ENCODE assay signal across 8 mouse cellular contexts in genomic region chr4:149099369-149100017, GRCm38 (mm10). TPM values are rescaled to one million over a fixed set of nuclear protein-coding genes. Genes with fewer than 3 reads are reported as not detected.
DNase-seq lines count a peak whose midpoint lies in the region; ATAC-seq and TF ChIP-seq lines count a peak whose summit lies in the region.

Pex14 (minus strand) TSS chr4:149099876.

- no peaks in the 10 kb centered on the region for H3K27me3 ChIP-seq in forebrain, embryonic 10.5 days (ENCODE audit: poor library complexity, severe bottlenecking)
- no peaks in the 10 kb centered on the region for H3K27me3 ChIP-seq in heart, embryonic 15.5 days
- H3K27me3 ChIP-seq in liver, embryonic 14.5 days (ENCODE audit: control insufficient read depth, insufficient read depth, low read length), result no peaks in the 10 kb centered on the region
- H3K27me3 ChIP-seq in neural tube, embryonic 11.5 days (ENCODE audit: control insufficient read depth, insufficient read depth, low read length), result no peaks in the 10 kb centered on the region
- no peaks in the 10 kb centered on the region for H3K27me3 ChIP-seq in stomach, postnatal 0 days (ENCODE audit: control insufficient read depth, insufficient read depth, low read length)

- peak; percentile 78 for ATAC-seq in CD4-positive, CD25-positive, alpha-beta regulatory T cell, adult 4 months
- peak; percentile 77 for ATAC-seq in heart, embryonic 15.5 days (replicated peaks; ENCODE audit: insufficient number of reproducible peaks, insufficient read depth, low FRiP score, low read depth)
- peak; percentile 79 for ATAC-seq in liver, embryonic 14.5 days (ENCODE audit: insufficient read depth)
- ATAC-seq in neural tube, embryonic 11.5 days (ENCODE audit: insufficient read depth, low FRiP score, low TSS enrichment), result peak; percentile 78
- ATAC-seq in stomach, postnatal 0 days (ENCODE audit: low FRiP score, low TSS enrichment), result peak; percentile 81

- peaks cover 23% of the 10 kb centered on the region for H3K4me1 ChIP-seq in forebrain, embryonic 10.5 days
- peaks cover 25% of the 10 kb centered on the region for H3K4me1 ChIP-seq in heart, embryonic 15.5 days (replicated peaks)
- peaks cover 8 to 12% of the 10 kb centered on the region in 2 experiments for H3K4me1 ChIP-seq in liver, embryonic 14.5 days (replicated peaks; ENCODE audit: control insufficient read depth in 2 of 2, insufficient read depth in 2 of 2, low read length in 1 of 2)
- peaks cover 12% of the 10 kb centered on the region for H3K4me1 ChIP-seq in neural tube, embryonic 11.5 days (ENCODE audit: control insufficient read depth, insufficient read depth, low read length)
- H3K4me1 ChIP-seq in stomach, postnatal 0 days (replicated peaks; ENCODE audit: control insufficient read depth, insufficient read depth), result peaks cover 7% of the 10 kb centered on the region

- under 1% methylated on average over 50 of the region's 50 CpGs for WGBS in forebrain, embryonic 10.5 days
- under 1% methylated on average over 49 of the region's 50 CpGs for WGBS in heart, embryonic 15.5 days
- under 1% methylated on average over 47 of the region's 50 CpGs for WGBS in liver, embryonic 14.5 days (ENCODE audit: insufficient replicate concordance)
- under 1% methylated on average over 48 of the region's 50 CpGs for WGBS in neural tube, embryonic 11.5 days
- under 1% methylated on average over 42 of the region's 50 CpGs for WGBS in stomach, postnatal 0 days

- H3K4me2 ChIP-seq in heart, embryonic 15.5 days, result peak within 1 kb of the TSS; percentile 96
- peak within 1 kb of the TSS; percentile 74 for H3K4me2 ChIP-seq in liver, embryonic 14.5 days (ENCODE audit: low read depth)
- H3K4me2 ChIP-seq in neural tube, embryonic 11.5 days (ENCODE audit: low read depth), result peak within 1 kb of the TSS; percentile 96
- H3K4me2 ChIP-seq in stomach, postnatal 0 days (replicated peaks; ENCODE audit: low read depth), result peak within 1 kb of the TSS; percentile 87

- no peak for TF ChIP-seq CTCF in liver, embryonic 14.5 days (IDR thresholded peaks at IDR 0.05; ENCODE audit: low read depth)
- no peak for TF ChIP-seq CTCF in stomach, postnatal 0 days (IDR thresholded peaks at IDR 0.05; ENCODE audit: low read depth)

- H3K36me3 ChIP-seq in forebrain, embryonic 10.5 days (replicated peaks), result peaks cover under 1% of the 10 kb centered on the region; the same call in 1 of the 2 replicates
- H3K36me3 ChIP-seq in heart, embryonic 15.5 days, result no peaks in the 10 kb centered on the region
- H3K36me3 ChIP-seq in liver, embryonic 14.5 days (replicated peaks; ENCODE audit: control insufficient read depth, insufficient read depth, low read depth), result no peaks in the 10 kb centered on the region
- no peaks in the 10 kb centered on the region for H3K36me3 ChIP-seq in neural tube, embryonic 11.5 days (ENCODE audit: control insufficient read depth, insufficient read depth, low read length)
- H3K36me3 ChIP-seq in stomach, postnatal 0 days (ENCODE audit: control insufficient read depth, insufficient read depth, low read length), result no peaks in the 10 kb centered on the region

- H3K9ac ChIP-seq in heart, embryonic 15.5 days, result peak within 1 kb of the TSS; percentile 93
- H3K9ac ChIP-seq in liver, embryonic 14.5 days (replicated peaks), result peak within 1 kb of the TSS; percentile 93
- H3K9ac ChIP-seq in neural tube, embryonic 11.5 days (ENCODE audit: low read length), result peak within 1 kb of the TSS; percentile 84
- peak within 1 kb of the TSS; percentile 89 for H3K9ac ChIP-seq in stomach, postnatal 0 days (ENCODE audit: low read length)

- TF ChIP-seq EP300 in liver, embryonic 14.5 days (IDR thresholded peaks at IDR 0.05; ENCODE audit: low read depth), result no peak
- TF ChIP-seq EP300 in stomach, postnatal 0 days (optimal IDR thresholded peaks at IDR 0.05), result no peak

- peak within 1 kb of the TSS; percentile 95 for H3K27ac ChIP-seq in forebrain, embryonic 10.5 days
- H3K27ac ChIP-seq in heart, embryonic 15.5 days, result peak within 1 kb of the TSS; percentile 65
- H3K27ac ChIP-seq in liver, embryonic 14.5 days, result peak within 1 kb of the TSS; percentile 6; the same call in 1 of the 2 replicates
- no peak within 1 kb of the TSS for H3K27ac ChIP-seq in neural tube, embryonic 11.5 days (ENCODE audit: low read depth, low read length)
- peak within 1 kb of the TSS; percentile 49 for H3K27ac ChIP-seq in stomach, postnatal 0 days (replicated peaks)

- peak within 1 kb of the TSS; percentile 82 for H3K4me3 ChIP-seq in forebrain, embryonic 10.5 days
- H3K4me3 ChIP-seq in heart, embryonic 15.5 days, result peak within 1 kb of the TSS; percentile 99
- H3K4me3 ChIP-seq in liver, embryonic 14.5 days (ENCODE audit: insufficient read depth in 1 of 2, low read depth in 2 of 2, low read length in 2 of 2), result peak within 1 kb of the TSS; percentile 83 to 97
- peak within 1 kb of the TSS; percentile 100 for H3K4me3 ChIP-seq in neural tube, embryonic 11.5 days (ENCODE audit: low read depth, low read length)
- H3K4me3 ChIP-seq in stomach, postnatal 0 days (ENCODE audit: low read depth, low read length), result peak within 1 kb of the TSS; percentile 97

- peak; percentile 74 for DNase-seq in c-Kit-negative CD71-positive TER-119-positive erythroid progenitor cells, embryonic 14.5 days (ENCODE audit: low read depth, low spot score)
- peak; percentile 91 for DNase-seq in forebrain, embryonic 10.5 days (ENCODE audit: extremely low spot score, low spot score)
- peak; percentile 94 to 96 for DNase-seq in kidney, postnatal 25 days
- DNase-seq in liver, embryonic 14.5 days (ENCODE audit: low read depth in 3 of 3, low spot score in 3 of 3), result peak; percentile 78 to 83 (median 80)
- peak; percentile 91 for DNase-seq in neural tube, embryonic 11.5 days (ENCODE audit: low spot score)
- DNase-seq in stomach, postnatal 0 days (ENCODE audit: low spot score), result peak; percentile 91

- no peaks in the 10 kb centered on the region for H3K9me3 ChIP-seq in forebrain, embryonic 10.5 days
- H3K9me3 ChIP-seq in heart, embryonic 15.5 days (replicated peaks), result no peaks in the 10 kb centered on the region
- no peaks in the 10 kb centered on the region for H3K9me3 ChIP-seq in liver, embryonic 14.5 days (ENCODE audit: control insufficient read depth, low read length)
- H3K9me3 ChIP-seq in neural tube, embryonic 11.5 days (ENCODE audit: control insufficient read depth, low read length), result no peaks in the 10 kb centered on the region
- no peaks in the 10 kb centered on the region for H3K9me3 ChIP-seq in stomach, postnatal 0 days (ENCODE audit: control insufficient read depth, low read length)

RNA-seq across cellular contexts. Expression of gene Pex14, which starts in this region (rescaled TPM):
- polyA plus RNA-seq in CD4-positive, CD25-positive, alpha-beta regulatory T cell, adult 4 months (2017; shearing (Covaris generic)), result 10 to 100 TPM; 16.2 to 23.5 TPM
- polyA plus RNA-seq in forebrain, embryonic 10.5 days (2016; fragmentation: Nextera tagmentation; extraction: Ambion mirVana), result 54.4 and 58.9 TPM in 2 replicates
- 36.0 and 41.4 TPM in 2 replicates for polyA plus RNA-seq in heart, embryonic 15.5 days (2015; fragmentation: Nextera tagmentation; extraction: Ambion mirVana)
- 11.4 and 12.2 TPM in 2 replicates for polyA plus RNA-seq in liver, embryonic 14.5 days (2012; rRNA removed)
- polyA plus RNA-seq in liver, embryonic 14.5 days (2014; fragmentation: Nextera tagmentation; extraction: Ambion mirVana), result 14.9 and 15.4 TPM in 2 replicates
- 43.0 and 43.1 TPM in 2 replicates for polyA plus RNA-seq in neural tube, embryonic 11.5 days (2014; fragmentation: Nextera tagmentation; extraction: Ambion mirVana)
- polyA plus RNA-seq in stomach, postnatal 0 days (2015; fragmentation: Nextera tagmentation; extraction: Ambion mirVana), result 39.7 and 42.9 TPM in 2 replicates
